Mouse (Mus musculus) heart, embryonic 10.5 days (tissue): Measurements from ENCODE around the gene Gm2431. TPM values are rescaled to one million over a fixed set of nuclear protein-coding genes. Genes with fewer than 3 reads are reported as not detected.
"Not testable (repeated sequence)": the region's sequence is repeated elsewhere in the genome, so short reads cannot be mapped to it uniquely, and the experiment has no call there.

Source experiments
- DNase-seq: peaks from one replicate; pipeline ENCODE4 v3.0.0-alpha.2; 2017; ENCODE audit warnings: low spot score
- H3K27ac ChIP-seq: fragments of 300-500 bp; sonication (generic); 2 replicates; pipeline ENCODE4 v1.5.1; 2016; ENCODE audit warnings: mild to moderate bottlenecking
- H3K27me3 ChIP-seq: fragments of 300-500 bp; sonication (generic); 2 replicates; pipeline ENCODE4 v1.6.1; 2016; ENCODE audit warnings: mild to moderate bottlenecking; ENCODE audit not compliant: poor library complexity, insufficient read depth, severe bottlenecking
- H3K36me3 ChIP-seq: fragments of 300-500 bp; sonication (generic); 2 replicates; pipeline ENCODE4 v1.6.1; 2016; ENCODE audit warnings: mild to moderate bottlenecking, moderate library complexity
- H3K4me1 ChIP-seq: fragments of 300-500 bp; sonication (generic); 2 replicates; pipeline ENCODE4 v1.6.1; 2016; ENCODE audit warnings: mild to moderate bottlenecking
- H3K4me3 ChIP-seq: fragments of 300-500 bp; sonication (generic); 2 replicates; pipeline ENCODE4 v1.5.1; 2016; ENCODE audit warnings: mild to moderate bottlenecking, moderate library complexity
- H3K9me3 ChIP-seq: fragments of 300-500 bp; sonication (generic); 2 replicates; pipeline ENCODE4 v1.6.1; 2016; ENCODE audit warnings: mild to moderate bottlenecking, moderate library complexity
- WGBS: fragments of 180-500 bp; shearing (Covaris S2); methylation state at CpG from one replicate; pipeline ENCODE4 v1.1.7; 2016; 5-methylcytosine and 5-hydroxymethylcytosine counted together
- polyA plus RNA-seq: library from polyadenylated mRNA; unstranded; fragments of >200 nt; fragmentation: Nextera tagmentation; extraction: Ambion mirVana; gene quantifications from 2 replicates; pipeline ENCODE4 v1.2.1, GENCODE M21; 2016

Gene Gm2431
- polyA plus RNA-seq, 1 experiment from 2014 or later, result not detected

DNA sequence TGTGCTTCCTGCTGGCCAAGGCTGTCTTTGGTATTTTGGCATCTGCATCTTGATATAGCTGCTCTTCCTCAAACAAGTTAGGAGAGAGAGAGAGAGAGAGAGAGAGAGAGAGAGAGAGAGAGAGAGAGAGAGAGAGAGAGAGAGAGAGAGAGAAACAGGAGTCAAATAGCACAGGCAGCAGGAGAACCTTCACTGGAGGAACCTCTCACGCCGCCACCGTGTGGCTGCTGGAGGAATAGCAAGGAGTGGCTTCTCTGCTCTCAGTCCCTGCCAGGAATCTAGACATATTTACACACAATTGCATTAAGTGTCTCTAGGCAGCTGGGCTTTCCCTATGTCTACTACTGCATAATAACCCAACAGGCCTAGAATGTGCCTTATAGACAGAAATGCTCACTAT, 20.0 kb upstream of the Gm2431 start:
- H3K4me1 ChIP-seq, result peaks cover 38% of the 10 kb centered on the region
- peak; percentile 81 for DNase-seq
- H3K27ac ChIP-seq, H3K4me3 ChIP-seq, H3K36me3 ChIP-seq, H3K27me3 ChIP-seq, H3K9me3 ChIP-seq: not testable (repeated sequence)
- 1% methylated on average over 3 of the region's 3 CpGs for WGBS

DNA sequence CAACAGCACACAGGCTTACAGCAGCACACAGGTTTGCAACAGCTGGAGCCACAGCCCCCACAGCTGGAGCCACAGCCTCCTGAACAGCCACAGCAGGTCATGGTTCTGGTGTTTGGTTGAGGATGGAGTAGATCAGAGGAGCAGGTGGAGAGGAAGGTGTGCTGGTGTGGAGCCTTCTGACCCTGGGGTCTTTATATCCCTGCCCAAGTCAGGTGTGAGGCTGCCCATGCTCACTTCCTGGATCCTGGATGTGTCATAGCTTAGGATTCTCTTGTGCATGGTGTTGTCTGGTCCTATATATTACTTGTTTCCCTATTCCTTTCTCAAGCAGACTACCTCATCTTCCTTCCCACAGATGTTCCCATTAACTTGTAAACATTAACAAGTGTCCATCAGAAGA, 16.1 kb upstream of the Gm2431 start, which contains the start of gene Gm4559:
Gene Gm4559, minus strand, starts transcription at position 101 of the 400 bp plus-strand sequence.
- H3K9me3 ChIP-seq, H3K27me3 ChIP-seq, DNase-seq, H3K27ac ChIP-seq, H3K4me3 ChIP-seq, H3K36me3 ChIP-seq: not testable (repeated sequence)
- H3K4me1 ChIP-seq, result peaks cover 21% of the 10 kb centered on the region

DNA sequence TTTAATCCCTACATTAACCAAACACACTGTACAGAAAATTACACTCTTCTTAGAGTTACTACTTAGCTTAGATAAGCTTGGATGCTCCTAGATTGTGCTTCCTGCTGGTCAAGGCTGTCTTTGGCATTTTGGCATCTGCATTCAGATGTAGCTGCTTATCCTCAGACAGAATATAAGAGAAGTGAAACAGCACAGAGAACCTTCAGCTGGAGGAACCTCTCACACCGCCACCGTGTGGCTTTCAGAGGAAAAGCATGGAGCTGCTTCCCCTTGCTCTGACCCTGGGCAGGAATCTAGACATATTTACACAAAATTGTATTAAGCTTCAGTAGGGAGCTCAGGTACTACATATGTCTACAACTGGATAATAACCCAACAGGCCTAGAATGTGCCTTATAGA, 2.6 kb downstream of the Gm2431 start:
- no peak overlapping the region for H3K4me3 ChIP-seq
- peaks cover 3% of the 10 kb centered on the region; the same call in 1 of the 2 replicates for H3K4me1 ChIP-seq
- peaks cover 17% of the 10 kb centered on the region; the same call in 1 of the 2 replicates for H3K27me3 ChIP-seq
- WGBS, result 0% methylated on average over 2 of the region's 2 CpGs
- no peaks in the 10 kb centered on the region for H3K36me3 ChIP-seq
- no peak for DNase-seq
- no peaks in the 10 kb centered on the region for H3K9me3 ChIP-seq
- no peak overlapping the region for H3K27ac ChIP-seq

DNA sequence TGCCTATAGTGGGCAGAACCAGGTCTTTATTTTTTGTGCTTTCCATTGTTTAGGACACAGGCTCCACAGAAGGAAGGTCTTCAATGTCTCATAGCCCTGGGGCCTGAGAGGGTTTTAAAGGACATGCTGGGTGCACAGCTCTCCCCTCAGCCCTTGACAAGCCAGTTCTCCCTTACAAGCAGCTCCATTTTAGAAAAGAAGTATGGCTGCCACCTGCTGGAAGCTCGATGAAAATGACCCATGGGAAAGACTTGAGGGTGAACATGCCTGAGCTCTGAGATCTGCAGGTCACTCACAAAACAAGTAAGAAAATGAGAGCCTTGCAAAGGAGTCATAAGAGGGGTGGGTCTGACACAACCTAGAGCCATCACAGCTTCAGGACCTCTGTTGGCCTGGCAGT, 8.3 kb downstream of the Gm2431 start:
- no peaks in the 10 kb centered on the region for H3K36me3 ChIP-seq
- DNase-seq, result no peak
- 0% methylated on average over 1 of the region's 1 CpGs for WGBS
- no peaks in the 10 kb centered on the region for H3K4me1 ChIP-seq
- H3K4me3 ChIP-seq, result no peak overlapping the region
- H3K27ac ChIP-seq, result no peak overlapping the region
- peaks cover 8% of the 10 kb centered on the region; the same call in 1 of the 2 replicates for H3K27me3 ChIP-seq
- H3K9me3 ChIP-seq, result no peaks in the 10 kb centered on the region

DNA sequence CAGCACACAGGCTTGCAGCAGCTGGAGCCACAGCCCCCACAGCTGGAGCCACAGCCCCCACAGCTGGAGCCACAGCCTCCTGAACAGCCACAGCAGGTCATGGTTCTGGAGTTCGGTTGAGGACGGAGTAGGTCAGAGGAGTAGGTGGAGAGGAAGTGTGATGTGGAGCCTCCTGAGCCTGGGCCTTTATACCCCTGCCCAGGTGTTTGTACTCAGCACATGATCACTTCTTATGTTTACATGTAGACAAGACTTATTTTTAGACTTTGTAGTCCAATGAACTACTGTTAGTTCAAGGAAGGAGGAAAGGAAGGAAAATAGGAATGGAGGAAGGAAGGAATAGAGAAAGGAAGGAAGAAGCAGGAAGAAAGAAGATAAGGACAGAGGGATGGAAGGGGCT, 17.2 kb downstream of the Gm2431 start, which contains the start of gene Gm40460:
Gene Gm40460, minus strand, starts transcription at position 101 of the 400 bp plus-strand sequence.
- 0 out of 2 replicates have a peak, but pooled peaks cover 3% of the 10 kb centered on the region for H3K4me1 ChIP-seq
- no peak for DNase-seq
- no peak within 1 kb of the TSS for H3K4me3 ChIP-seq
- no peak within 1 kb of the TSS for H3K27ac ChIP-seq
- 54% methylated on average over 2 of the region's 2 CpGs for WGBS
- H3K27me3 ChIP-seq, result no peaks in the 10 kb centered on the region
- H3K9me3 ChIP-seq, result no peaks in the 10 kb centered on the region
- H3K36me3 ChIP-seq, result no peaks in the 10 kb centered on the region

DNA sequence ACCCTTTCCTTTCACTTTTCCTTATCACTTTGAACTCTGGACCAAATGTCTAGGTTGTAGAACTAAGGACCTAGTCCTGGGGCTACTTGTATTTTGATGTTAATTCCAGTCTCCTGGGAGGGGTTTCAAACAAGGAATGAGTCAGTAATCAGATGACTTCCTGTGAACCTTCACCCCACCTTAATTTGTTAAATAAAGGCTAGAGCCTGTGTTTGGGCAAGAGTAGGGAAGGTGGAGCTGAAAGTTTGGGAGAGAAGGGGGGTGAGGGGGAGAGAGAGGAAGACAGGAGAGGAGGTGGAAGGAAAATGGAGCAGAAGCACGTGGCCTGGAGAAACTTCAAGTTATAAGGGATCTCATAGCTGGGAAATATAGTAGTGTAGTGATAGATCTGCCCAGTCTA, 26.6 kb downstream of the Gm2431 start:
- no peak overlapping the region for H3K4me3 ChIP-seq
- H3K36me3 ChIP-seq, result no peaks in the 10 kb centered on the region
- H3K27me3 ChIP-seq, result no peaks in the 10 kb centered on the region
- 34% methylated on average over 1 of the region's 1 CpGs for WGBS
- H3K27ac ChIP-seq, result no peak overlapping the region
- no peak for DNase-seq
- no peaks in the 10 kb centered on the region for H3K4me1 ChIP-seq
- H3K9me3 ChIP-seq, result no peaks in the 10 kb centered on the region

DNA sequence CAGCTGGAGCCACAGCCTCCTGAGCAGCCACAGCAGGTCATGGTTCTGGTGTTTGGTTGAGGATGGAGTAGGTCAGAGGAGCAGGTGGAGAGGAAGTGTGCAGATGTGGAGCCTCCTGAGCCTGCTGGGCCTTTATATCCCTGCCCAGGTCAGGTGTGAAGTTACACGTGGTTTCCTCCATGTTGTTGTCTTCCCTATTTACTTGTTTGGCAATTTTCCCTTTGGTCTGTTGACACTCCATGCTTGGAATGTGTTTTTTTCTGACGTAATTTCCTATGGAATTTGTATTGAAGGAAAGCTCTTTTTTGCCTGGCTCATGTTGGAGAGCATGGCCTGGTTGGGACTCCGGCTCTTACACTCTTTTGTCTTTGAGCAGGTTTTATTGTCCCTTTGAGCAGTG, 28.3 kb downstream of the Gm2431 start, which contains the start of gene Krtap5-5:
Gene Krtap5-5, minus strand, starts transcription at position 101 of the 400 bp plus-strand sequence.
- not testable (repeated sequence) for DNase-seq

DNA sequence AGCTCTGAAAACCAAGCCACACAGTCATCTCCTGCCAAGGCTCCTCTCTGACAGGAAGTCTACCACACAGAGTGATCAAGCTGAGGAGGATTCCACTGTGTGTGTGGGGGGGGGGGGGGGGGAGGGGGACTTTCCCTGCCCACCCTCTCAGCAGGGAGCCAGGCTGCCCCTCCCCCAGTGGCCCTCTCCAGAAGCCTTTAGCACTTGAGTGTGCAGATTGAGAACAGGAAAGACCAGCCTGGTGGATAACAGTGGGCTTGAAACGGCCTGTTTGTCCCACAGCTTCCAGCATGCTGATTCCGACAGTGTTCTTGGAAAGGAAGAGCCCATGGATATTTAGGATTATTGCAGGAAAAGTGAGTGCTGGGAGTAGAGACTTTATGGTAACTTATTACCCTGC, 33.6 kb downstream of the Gm2431 start:
- no peak for DNase-seq
- Histone ChIP-seq H3K27ac (0 out of 2 replicates have a peak overlapping the region, but pooled peaks have one; percentile 38), H3K4me1 (peaks cover 11% of the 10 kb centered on the region), H3K36me3 (no peaks in the 10 kb centered on the region), H3K4me3 (no peak overlapping the region), H3K27me3 (no peaks in the 10 kb centered on the region), H3K9me3 (no peaks in the 10 kb centered on the region)
- WGBS, result 25% methylated on average over 2 of the region's 2 CpGs

More for the DNA sequence above, 28.3 kb downstream of the Gm2431 start, which contains the start of gene Krtap5-5:
- not testable (repeated sequence) for H3K9me3 ChIP-seq, H3K27ac ChIP-seq, H3K36me3 ChIP-seq, H3K4me1 ChIP-seq, H3K27me3 ChIP-seq, H3K4me3 ChIP-seq
- WGBS, result 45% methylated on average over 3 of the region's 3 CpGs

DNA sequence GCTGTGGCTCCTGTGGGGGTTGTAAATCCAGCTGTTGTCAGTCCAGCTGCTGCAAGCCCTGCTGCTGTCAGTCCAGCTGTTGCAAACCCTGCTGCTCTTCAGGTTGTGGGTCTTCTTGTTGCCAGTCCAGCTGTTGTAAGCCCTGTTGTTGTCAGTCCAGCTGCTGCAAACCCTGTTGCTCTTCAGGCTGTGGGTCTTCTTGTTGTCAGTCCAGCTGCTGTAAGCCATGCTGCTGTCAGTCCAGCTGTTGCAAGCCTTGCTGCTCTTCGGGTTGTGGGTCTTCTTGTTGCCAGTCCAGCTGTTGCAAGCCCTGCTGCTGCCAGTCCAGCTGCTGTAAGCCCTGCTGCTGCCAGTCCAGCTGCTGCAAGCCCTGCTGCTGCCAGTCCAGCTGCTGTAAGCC, 46.0 kb downstream of the Gm2431 start:
- not testable (repeated sequence) for H3K27ac ChIP-seq, H3K4me3 ChIP-seq, H3K27me3 ChIP-seq, H3K9me3 ChIP-seq, DNase-seq, H3K36me3 ChIP-seq, H3K4me1 ChIP-seq
- WGBS, result 58% methylated on average over 1 of the region's 1 CpGs

DNA sequence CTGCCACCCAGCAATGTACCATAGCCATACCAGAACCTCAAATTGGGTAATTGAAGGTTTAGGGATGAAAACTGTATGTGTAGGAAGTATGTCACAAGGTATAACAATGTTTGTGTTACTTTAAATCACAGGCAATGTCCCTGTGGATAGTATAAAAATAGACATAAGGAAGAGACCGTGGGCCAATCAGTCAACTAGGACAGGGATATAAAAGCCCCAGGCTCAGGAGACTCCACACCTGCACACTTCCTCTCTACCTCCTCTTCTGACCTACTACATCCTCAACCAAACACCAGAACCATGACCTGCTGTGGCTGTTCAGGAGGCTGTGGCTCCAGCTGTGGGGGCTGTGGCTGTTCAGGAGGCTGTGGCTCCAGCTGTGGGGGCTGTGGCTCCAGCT, 46.6 kb downstream of the Gm2431 start, which contains the start of gene Gm7579:
Gene Gm7579, plus strand, starts transcription at position 301 of the 400 bp plus-strand sequence.
- 73% methylated on average over 1 of the region's 1 CpGs for WGBS
- no peak within 1 kb of the TSS for H3K27ac ChIP-seq
- H3K4me3 ChIP-seq, result no peak within 1 kb of the TSS
- no peaks in the 10 kb centered on the region for H3K36me3 ChIP-seq
- no peaks in the 10 kb centered on the region for H3K4me1 ChIP-seq
- no peaks in the 10 kb centered on the region for H3K27me3 ChIP-seq
- H3K9me3 ChIP-seq, result no peaks in the 10 kb centered on the region
- DNase-seq, result no peak

Other genes starting within 250 kb of the Gm2431 start
- gene Mob2, start 197.3 kb downstream of the Gm2431 start, polyA plus RNA-seq, result 52.4 and 54.9 TPM in 2 replicates
- gene Dusp8, start 162.5 kb downstream of the Gm2431 start, polyA plus RNA-seq, result 5.3 and 9.0 TPM in 2 replicates
- gene Gm45618, start 137.6 kb downstream of the Gm2431 start, polyA plus RNA-seq, result not detected in 2 replicates
- not detected in 2 replicates for gene Gm39115, start 122.3 kb downstream of the Gm2431 start, polyA plus RNA-seq
- gene Gm45337, start 113.7 kb downstream of the Gm2431 start, polyA plus RNA-seq, result not detected in 2 replicates
- not detected in 2 replicates for gene Gm29735, start 101.2 kb downstream of the Gm2431 start, polyA plus RNA-seq
- not detected in 2 replicates for gene Gm4553, start 92.6 kb downstream of the Gm2431 start, polyA plus RNA-seq
- not detected in 2 replicates for gene Krtap5-2, start 82.3 kb downstream of the Gm2431 start, polyA plus RNA-seq
- gene Gm10153, start 68.0 kb downstream of the Gm2431 start, polyA plus RNA-seq, result not detected in 2 replicates
- not detected in 2 replicates for gene Krtap5-3, start 57.0 kb downstream of the Gm2431 start, polyA plus RNA-seq
- not detected in 2 replicates for gene Gm7579, start 46.5 kb downstream of the Gm2431 start, polyA plus RNA-seq
- not detected in 2 replicates for gene Krtap5-5, start 28.4 kb downstream of the Gm2431 start, polyA plus RNA-seq
- gene Gm40460, start 17.3 kb downstream of the Gm2431 start, polyA plus RNA-seq, result not detected in 2 replicates
- not detected in 2 replicates for gene Gm4559, start 16.0 kb upstream of the Gm2431 start, polyA plus RNA-seq
- not detected in 2 replicates for gene Krtap5-1, start 38.8 kb upstream of the Gm2431 start, polyA plus RNA-seq
- 0.34 TPM in 1 of 2 replicates, not detected in the other for gene Krtap5-4, start 45.2 kb upstream of the Gm2431 start, polyA plus RNA-seq
- gene Ifitm10, start 115.4 kb upstream of the Gm2431 start, polyA plus RNA-seq, result 7.7 and 12.5 TPM in 2 replicates
- 0.55 and 0.92 TPM in 2 replicates for gene Gm49369, start 124.3 kb upstream of the Gm2431 start, polyA plus RNA-seq
- gene Ctsd, start 129.7 kb upstream of the Gm2431 start, polyA plus RNA-seq, result 293 and 402 TPM in 2 replicates
- 0.38 and 1.3 TPM in 2 replicates for gene Syt8, start 176.5 kb upstream of the Gm2431 start, polyA plus RNA-seq
- gene Tnni2, start 183.5 kb upstream of the Gm2431 start, polyA plus RNA-seq, result 51.9 and 56.4 TPM in 2 replicates
- 32.0 and 36.9 TPM in 2 replicates for gene Lsp1, start 202.5 kb upstream of the Gm2431 start, polyA plus RNA-seq
- 9.5 and 10.4 TPM in 2 replicates for gene Tnnt3, start 240.5 kb upstream of the Gm2431 start, polyA plus RNA-seq